Mouse (Mus musculus) spleen, adult 2 months (tissue): Measurements from ENCODE around the gene Agtrap.

ENCODE experiments used
- CTCF ChIP-seq: fragments of 200-500 bp; IDR thresholded peaks from 2 replicates; pipeline ENCODE4 v1.5.1; 2011; ENCODE audit warnings: mild to moderate bottlenecking, inconsistent platforms; ENCODE audit not compliant: insufficient read depth, insufficient read length, insufficient replicate concordance; ENCODE audit errors: extremely low read depth
- POLR2A ChIP-seq: fragments of 200-500 bp; IDR thresholded peaks from 2 replicates; pipeline ENCODE4 v1.6.1; 2011; ENCODE audit warnings: low read depth, low read length, inconsistent platforms

DNA sequence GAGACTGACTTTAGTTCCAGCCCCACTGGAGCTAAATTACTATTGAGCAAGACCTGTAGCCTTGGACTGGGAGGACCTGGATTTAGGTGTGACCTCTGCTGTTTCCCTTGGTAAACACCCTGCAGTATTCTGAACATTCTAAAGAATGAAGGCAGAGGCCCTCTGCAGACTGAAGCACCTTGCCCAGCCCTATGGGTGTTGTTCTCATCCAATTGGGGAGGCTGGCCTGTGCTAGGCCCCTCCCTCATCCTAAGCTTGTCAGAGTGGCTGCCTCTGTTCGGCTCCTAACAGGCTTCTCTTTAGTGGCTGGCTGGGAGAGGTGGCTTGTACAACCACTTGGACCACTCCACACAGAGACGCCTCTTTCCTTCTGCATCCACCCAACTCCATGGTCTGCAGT, 34.9 kb downstream of the Agtrap start:
- TF ChIP-seq CTCF, result no peak
- TF ChIP-seq POLR2A, result no peak
